Mouse (Mus musculus) stomach, embryonic 16.5 days (tissue): ENCODE measurements around the gene Nsun2. TPM values are rescaled to one million over a fixed set of nuclear protein-coding genes. Genes with fewer than 3 reads are reported as not detected.

Source experiments
- polyA plus RNA-seq: library from polyadenylated mRNA; unstranded; fragments of >200 nt; fragmentation: Nextera tagmentation; extraction: Ambion mirVana; gene quantifications from 2 replicates; pipeline ENCODE4 v1.2.1, GENCODE M21; 2015

The Nsun2 gene
- polyA plus RNA-seq, 1 experiment from 2014 or later = 108 TPM

Other genes with a start within 250 kb of the Nsun2 start
- 4.3 and 4.8 TPM in 2 replicates for gene Tent4a, start 871 bp downstream of the Nsun2 start, polyA plus RNA-seq
- gene Srd5a1, start 77.7 kb downstream of the Nsun2 start, polyA plus RNA-seq = 28.0 and 34.9 TPM in 2 replicates
- 0.09 and 0.21 TPM in 2 replicates for gene Ube2ql1, start 206.1 kb downstream of the Nsun2 start, polyA plus RNA-seq